Mouse (Mus musculus): ENCODE measurements around the gene Hba-x. TPM values are rescaled to one million over a fixed set of nuclear protein-coding genes. Genes with fewer than 3 reads are reported as not detected.
"Not testable (repeated sequence)": the region's sequence is repeated elsewhere in the genome, so short reads cannot be mapped to it uniquely, and the experiment has no call there.

The Hba-x gene
- total RNA-seq, 2 experiments from 2014 or later, result not detected

GRCm38 (mm10) chr11:32285887-32286286 lies 9.7 kb downstream of the Hba-x start:
- DNase-seq, result not testable (repeated sequence)

- DNase-seq, result peak; percentile 81 to 84
These were observed 10.7 kb downstream of the Hba-x start, which contains the start of gene Hbq1b for GRCm38 (mm10) chr11:32286695-32287492. Gene Hbq1b, plus strand, starts transcription at chr11:32286965.

GRCm38 (mm10) chr11:32287493-32287825 lies 11.3 kb downstream of the Hba-x start:
- DNase-seq, result no peak

GRCm38 (mm10) chr11:32292819-32293218 lies 16.6 kb downstream of the Hba-x start:
- DNase-seq, result not testable (repeated sequence)

- DNase-seq, result not testable (repeated sequence)
These were observed 17.3 kb downstream of the Hba-x start for GRCm38 (mm10) chr11:32293479-32293878.

GRCm38 (mm10) chr11:32296203-32296602 lies 20.0 kb downstream of the Hba-x start, which contains the start of gene Hba-a2:
Gene Hba-a2, plus strand, starts transcription at chr11:32296489.
- DNase-seq, result not testable (repeated sequence)

GRCm38 (mm10) chr11:32297417-32297816 lies 21.2 kb downstream of the Hba-x start:
- DNase-seq, result not testable (repeated sequence)

- no peak for DNase-seq
These were observed 21.8 kb downstream of the Hba-x start for GRCm38 (mm10) chr11:32297866-32298531.

GRCm38 (mm10) chr11:32298532-32298918 lies 22.3 kb downstream of the Hba-x start:
- DNase-seq, result no peak

GRCm38 (mm10) chr11:32299865-32300264 lies 23.7 kb downstream of the Hba-x start, which contains the start of gene Hbq1a:
Gene Hbq1a, plus strand, starts transcription at chr11:32300069.
- DNase-seq, result peak; percentile 59 to 71

- no peak for DNase-seq
These were observed 24.4 kb downstream of the Hba-x start for GRCm38 (mm10) chr11:32300279-32301267.

GRCm38 (mm10) chr11:32301506-32301905 lies 25.3 kb downstream of the Hba-x start:
- DNase-seq, result no peak

GRCm38 (mm10) chr11:32302824-32303419 lies 26.7 kb downstream of the Hba-x start:
- no peak for DNase-seq

- DNase-seq, result no peak
These were observed 27.3 kb downstream of the Hba-x start for GRCm38 (mm10) chr11:32303455-32303854.

GRCm38 (mm10) chr11:32307006-32307405 lies 30.8 kb downstream of the Hba-x start:
- no peak for DNase-seq

GRCm38 (mm10) chr11:32309446-32309845 lies 33.2 kb downstream of the Hba-x start:
- DNase-seq, result no peak

GRCm38 (mm10) chr11:32309928-32310327 lies 33.7 kb downstream of the Hba-x start:
- DNase-seq, result no peak

GRCm38 (mm10) chr11:32316009-32316408 lies 39.8 kb downstream of the Hba-x start:
- DNase-seq, result no peak

- no peak for DNase-seq
These were observed 44.5 kb downstream of the Hba-x start for GRCm38 (mm10) chr11:32320507-32321195.

- peak; percentile 66 to 78 for DNase-seq
These were observed 45.0 kb downstream of the Hba-x start for GRCm38 (mm10) chr11:32321196-32321565.

- DNase-seq, result peak; percentile 86 to 90
These were observed 48.4 kb downstream of the Hba-x start for GRCm38 (mm10) chr11:32324609-32325008.
